Mouse (Mus musculus): Measurements from ENCODE around the gene Foxp1.

GRCm38 (mm10) chr6:99532458-99532857 lies 9.9 kb upstream of the Foxp1 start:
- TF ChIP-seq POLR2A (IDR thresholded peaks at IDR 0.05; ENCODE audit: borderline replicate concordance, control insufficient read depth, low read depth, low read length) (no peak), CTCF (IDR thresholded peaks at IDR 0.05; ENCODE audit: control insufficient read depth, insufficient read depth, low read length) (no peak)

All from bone marrow, adult 2 months (tissue).